Mouse (Mus musculus) common myeloid progenitor, adult 5-6 weeks (primary cell): ENCODE measurements around the gene Rdh8. TPM values are rescaled to one million over a fixed set of nuclear protein-coding genes. Genes with fewer than 3 reads are reported as not detected.
"Not testable (repeated sequence)": the region's sequence is repeated elsewhere in the genome, so short reads cannot be mapped to it uniquely, and the experiment has no call there.

Source experiments
- ATAC-seq: replicated peaks from 2 replicates; pipeline ENCODE4 v1.8.0; 2016; ENCODE audit warnings: low read depth, mild to moderate bottlenecking, moderate TSS enrichment, inconsistent platforms; ENCODE audit not compliant: poor library complexity, severe bottlenecking
- total RNA-seq: library from RNA; stranded (forward); fragments of 200-1000, 187-1606 nt; gene quantifications from 2 replicates; pipeline ENCODE4 v1.2.3, GENCODE M21; 2017

The Rdh8 gene
- total RNA-seq, 1 experiment from 2014 or later = not detected

DNA sequence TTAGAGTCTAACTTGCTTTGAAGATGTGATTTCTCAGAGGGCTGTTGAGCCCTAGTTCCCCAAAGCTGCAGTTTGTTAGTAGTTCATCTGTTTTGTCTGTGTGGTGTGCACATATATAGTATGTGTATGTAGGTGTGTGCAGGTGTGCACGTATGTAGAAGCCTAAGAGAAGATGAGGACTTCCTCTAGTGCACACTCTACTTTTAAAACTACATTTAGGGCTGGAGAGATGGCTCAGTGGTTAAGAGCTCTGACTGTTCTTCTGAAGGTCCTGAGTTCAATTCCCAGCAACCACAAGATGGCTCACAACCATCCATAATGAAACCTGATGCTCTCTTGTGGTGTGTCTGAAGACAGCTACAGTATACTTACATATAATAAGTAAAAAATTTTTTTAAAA lies 16.6 kb downstream of the Rdh8 start:
- no peak for ATAC-seq

DNA sequence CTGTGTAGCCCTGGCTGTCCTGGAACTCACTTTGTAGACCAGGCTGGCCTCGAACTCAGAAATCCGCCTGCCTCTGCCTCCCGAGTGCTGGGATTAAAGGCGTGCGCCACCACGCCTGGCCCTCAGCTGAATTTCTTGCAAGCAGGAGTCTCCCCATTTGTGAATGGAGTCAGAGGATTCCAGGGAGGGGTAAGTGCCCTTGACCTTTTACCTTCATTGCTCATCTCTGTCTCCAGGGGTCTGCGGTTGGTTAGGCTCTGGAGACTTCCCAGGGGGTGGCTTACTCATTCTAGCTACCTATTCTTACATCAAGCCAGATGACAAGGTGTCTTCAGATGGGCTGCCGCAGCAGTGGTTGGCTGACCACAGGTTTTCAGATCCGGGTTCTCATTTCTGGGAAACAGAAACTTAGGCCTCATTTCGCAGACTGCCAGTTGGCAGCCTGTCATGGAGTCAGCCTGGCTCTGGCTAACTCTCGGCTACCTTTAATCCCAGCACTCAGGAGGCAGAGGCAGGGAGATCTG lies 17.2 kb downstream of the Rdh8 start:
- ATAC-seq = not testable (repeated sequence)

DNA sequence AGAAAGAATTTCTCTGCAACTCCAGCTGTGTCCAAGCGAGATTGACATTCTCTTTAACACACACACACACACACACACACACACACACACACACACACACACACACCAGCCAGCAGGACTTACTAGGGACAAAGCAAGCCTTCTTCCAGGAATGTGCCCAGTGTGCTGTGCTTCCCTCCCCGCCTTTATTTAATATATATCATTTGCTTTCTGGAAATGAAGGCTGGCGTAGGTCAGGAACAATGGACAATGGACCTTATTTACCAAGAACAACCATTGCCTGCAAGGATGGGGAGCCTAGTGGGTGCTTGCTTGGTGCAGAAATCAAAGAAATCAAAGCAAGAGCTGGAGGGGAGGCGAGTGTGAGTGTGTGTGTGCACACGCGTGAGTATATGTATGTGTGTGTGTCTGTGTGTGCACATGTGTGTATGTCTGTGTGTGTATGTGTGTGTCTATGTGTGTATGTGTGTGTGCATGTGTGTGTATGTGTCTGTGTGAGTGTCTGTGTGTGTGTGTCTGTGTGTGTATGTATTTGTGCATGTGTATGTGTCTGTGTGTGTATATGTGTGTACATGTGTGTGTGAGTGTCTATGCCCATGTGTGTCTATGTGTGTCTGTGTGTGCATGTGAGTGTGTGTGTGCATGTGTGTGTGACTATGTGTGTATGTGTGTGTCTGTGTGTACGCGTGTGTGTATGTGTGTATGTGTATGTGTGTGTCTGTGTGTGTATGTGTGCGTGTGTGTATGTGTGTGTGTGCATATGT lies 19.1 kb downstream of the Rdh8 start:
- no peak for ATAC-seq

DNA sequence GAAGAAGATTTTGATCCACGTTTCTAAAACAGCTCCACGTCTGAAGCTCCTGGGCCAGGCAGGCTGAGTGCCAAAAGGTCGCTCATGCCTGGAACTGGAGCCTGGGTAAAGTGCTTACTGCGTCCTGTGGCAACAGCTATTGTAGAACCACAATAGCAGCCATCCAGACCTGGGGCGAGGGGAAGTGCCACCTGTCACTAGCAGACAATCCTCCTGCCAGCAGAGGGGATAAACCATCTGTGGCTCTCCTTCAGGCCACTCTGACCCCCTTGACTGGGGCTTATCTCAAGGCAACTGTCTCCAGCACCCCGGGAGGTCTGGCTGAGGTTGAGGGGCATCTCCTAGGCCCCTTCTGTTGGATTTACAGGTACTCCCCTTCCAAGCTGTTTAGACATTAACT lies 20.6 kb downstream of the Rdh8 start:
- no peak for ATAC-seq

DNA sequence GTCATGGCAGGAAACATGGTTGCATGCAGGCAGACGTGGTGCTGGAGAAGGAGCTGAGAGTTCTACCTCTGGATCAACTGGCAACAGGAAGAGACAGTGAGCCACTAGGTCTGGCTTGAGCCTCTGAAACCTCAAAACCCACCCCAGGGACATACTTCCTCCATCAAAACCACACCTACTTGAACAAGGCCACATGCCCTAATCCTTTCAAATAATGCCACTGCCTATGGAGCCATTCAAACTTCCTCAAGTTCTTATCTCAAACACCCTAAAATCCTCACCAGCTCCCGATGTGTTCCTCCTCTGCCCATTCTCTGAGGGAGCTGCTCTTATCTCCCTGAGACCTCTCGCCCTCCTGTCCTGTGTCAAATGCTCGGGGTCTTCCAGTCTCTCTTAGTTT lies 23.9 kb downstream of the Rdh8 start:
- ATAC-seq = no peak

DNA sequence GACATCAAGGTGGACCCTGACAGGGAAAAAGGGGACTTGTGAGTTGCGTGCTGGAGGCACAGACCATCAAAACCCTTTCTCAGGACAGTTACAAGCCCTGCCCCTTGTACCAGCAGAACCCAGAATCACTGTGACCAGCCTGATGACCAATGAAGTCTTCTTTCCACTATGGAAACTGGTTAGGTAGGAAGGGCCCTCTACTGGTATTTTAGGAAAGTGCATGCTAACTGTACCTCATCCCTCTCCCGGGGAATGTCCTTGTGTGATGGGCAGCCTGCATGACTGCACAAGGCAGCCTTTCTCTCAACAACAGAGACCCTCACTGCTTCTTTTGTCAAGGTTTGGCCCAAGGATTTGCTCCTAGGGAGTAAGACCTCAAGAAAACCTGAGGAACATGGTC lies 24.4 kb downstream of the Rdh8 start:
- no peak for ATAC-seq

DNA sequence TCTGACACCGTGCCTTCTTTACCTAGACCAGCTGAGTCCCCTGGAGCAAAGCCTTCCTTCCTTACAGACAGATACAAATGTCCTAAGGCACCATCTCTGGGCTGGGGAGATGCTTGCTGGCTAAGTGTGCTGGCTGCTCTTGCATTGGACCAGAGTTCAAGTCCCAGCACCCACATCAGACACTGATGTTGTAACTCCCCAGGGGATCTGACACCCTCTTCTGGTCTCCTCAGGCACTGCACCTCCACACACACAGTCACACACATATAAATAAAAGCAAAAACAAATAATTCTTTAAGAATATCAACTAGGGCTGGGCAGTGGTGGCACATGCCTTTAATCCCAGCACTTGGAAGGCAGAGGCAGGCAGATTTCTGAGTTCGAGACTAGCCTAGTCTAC lies 31.9 kb downstream of the Rdh8 start:
- no peak for ATAC-seq

DNA sequence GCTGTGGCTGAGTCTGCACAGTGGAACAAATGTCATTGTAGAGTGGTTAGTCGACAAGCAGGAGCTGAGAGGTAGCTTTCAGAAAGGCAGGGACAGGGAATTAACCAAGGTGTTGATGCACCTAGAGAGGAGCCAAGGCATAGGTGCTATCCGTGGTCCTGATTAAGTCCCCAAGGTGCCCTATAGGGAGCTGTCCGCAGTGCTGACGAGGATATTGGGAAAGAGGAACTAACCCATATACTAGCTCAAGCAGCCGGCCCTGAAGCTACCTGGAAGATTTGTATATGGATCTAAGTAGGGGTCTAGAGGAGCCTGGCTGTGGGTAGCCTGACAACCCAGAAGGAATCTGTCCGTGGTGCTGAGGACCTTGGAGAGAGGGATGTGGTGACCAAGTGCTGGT lies 38.8 kb downstream of the Rdh8 start:
- peak; percentile 97 for ATAC-seq

DNA sequence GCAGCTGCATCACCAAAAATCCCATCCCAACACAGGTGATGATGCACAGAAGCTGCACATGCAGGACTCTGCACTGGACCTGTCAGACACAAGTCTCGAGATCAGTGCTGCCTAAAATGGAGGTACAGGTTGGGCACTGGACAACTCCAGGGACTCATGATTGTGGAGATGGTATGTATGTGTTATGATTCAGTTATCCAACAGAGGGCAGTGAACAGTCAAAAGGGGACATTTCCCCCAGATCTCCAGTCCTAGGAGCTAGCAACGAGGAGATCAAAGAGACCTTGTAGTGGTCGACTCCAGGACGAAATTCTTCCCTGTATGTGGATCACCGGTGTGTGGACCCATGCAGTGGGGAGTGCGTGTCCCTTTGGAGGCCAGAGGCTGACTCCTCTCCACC lies 41.6 kb downstream of the Rdh8 start:
- ATAC-seq = no peak

DNA sequence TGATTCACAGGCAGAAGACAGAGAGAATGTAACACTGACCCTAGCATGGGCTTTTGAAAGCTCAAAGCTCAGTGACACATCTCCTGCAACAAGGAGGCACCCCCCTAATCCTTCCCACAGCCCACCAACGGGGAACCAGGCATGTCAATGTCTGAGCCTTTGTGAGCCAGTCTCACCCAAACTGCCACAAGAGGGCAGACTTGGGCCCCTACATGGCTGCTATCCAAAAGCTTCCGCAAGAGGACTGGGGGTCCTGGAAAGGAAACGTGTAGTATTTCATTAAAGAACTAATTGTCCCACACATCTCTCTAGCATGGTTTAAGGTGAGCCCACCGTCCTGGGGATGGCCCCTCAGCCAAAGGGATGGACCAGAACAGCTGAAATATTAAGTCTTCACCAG lies 43.5 kb downstream of the Rdh8 start:
- ATAC-seq = peak; percentile 31; the same call in 1 of the 2 replicates

DNA sequence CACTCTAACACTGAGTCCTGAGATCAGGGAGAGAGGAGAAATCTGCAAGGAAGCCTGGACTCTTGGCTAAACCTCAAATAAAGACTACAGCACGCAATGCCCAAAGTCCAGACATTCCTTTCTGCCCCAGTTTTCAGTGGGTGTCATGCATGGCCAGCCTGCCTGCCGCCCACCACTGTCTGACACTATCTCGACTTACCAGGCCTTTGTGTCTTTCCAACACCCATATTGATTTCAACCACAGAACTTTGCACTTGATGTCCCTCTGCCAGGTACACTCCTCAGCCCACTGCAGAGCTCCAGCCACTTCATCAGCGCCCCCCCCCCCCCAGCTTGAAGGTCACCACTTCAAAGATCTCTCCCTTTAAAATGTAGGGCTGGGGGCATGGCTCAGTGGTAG lies 43.9 kb downstream of the Rdh8 start:
- no peak for ATAC-seq

DNA sequence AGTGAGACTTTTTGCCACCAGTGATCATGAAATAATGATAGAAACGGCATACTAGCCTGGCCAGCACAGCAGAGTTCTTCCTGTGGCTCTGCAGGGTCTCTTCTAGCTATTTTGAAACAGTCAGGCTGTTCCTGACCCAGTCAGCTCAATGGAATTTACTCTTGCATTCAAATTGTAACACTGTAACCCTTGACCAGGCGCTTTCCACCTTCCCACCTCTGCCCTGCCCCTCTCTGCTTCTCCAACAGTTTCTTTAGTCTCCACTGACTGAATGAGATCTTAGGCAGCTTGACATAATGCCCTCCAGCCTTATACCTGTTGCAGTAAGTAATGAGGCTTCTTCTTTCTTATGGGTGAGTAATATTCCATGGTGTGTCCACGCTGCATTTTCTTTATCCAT lies 48.6 kb downstream of the Rdh8 start:
- no peak for ATAC-seq

DNA sequence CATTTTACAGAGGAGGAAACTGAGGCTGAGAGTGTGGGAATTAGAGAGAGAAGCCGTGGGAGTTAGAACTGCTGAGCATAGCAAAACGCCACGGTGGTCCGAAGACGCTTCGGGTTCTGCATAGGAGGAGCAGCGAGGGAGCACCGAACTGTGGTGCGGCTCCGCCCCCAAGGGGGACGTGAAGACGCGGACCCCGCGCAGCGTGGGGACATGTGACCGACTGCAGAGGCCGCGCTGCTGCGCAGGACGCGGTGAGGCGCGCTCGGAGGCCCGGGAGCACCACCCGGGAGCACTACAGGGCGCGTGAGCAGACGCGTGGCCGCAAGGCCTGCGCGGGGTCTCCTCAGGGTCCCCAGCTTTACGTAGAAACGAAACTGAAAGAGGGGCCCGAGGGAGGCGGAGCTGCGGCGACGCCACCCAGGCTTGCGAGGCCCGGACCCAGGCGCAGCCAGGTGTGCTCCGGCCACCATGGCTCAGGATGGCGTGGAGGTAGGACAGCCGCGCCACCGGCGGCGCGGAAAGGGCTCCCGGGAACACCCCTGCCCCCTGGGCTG lies 50.2 kb downstream of the Rdh8 start, which contains the start of gene A230050P20Rik:
Gene A230050P20Rik (plus strand): TSS at position 195 of the 554 bp plus-strand sequence.
- peak; percentile 59 for ATAC-seq

DNA sequence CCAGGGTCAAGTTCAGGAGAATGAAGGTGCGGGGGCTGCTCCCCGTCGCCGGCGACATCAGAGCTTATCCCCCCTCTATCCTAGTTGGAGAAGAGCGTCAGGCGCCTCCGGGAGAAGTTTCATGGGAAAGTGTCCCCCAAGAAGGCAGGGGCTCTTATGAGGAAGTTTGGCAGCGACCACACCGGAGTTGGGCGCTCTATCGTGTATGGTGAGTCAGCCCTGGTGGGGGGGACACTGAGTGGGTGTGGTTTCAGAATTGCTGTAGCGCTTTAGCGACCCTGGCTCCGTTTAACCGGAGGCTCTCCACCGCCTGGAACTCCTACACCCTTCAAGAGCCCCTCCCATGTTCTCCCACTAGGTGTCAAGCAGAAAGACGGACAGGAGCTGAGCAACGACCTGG lies 50.9 kb downstream of the Rdh8 start:
- ATAC-seq = peak; percentile 58

DNA sequence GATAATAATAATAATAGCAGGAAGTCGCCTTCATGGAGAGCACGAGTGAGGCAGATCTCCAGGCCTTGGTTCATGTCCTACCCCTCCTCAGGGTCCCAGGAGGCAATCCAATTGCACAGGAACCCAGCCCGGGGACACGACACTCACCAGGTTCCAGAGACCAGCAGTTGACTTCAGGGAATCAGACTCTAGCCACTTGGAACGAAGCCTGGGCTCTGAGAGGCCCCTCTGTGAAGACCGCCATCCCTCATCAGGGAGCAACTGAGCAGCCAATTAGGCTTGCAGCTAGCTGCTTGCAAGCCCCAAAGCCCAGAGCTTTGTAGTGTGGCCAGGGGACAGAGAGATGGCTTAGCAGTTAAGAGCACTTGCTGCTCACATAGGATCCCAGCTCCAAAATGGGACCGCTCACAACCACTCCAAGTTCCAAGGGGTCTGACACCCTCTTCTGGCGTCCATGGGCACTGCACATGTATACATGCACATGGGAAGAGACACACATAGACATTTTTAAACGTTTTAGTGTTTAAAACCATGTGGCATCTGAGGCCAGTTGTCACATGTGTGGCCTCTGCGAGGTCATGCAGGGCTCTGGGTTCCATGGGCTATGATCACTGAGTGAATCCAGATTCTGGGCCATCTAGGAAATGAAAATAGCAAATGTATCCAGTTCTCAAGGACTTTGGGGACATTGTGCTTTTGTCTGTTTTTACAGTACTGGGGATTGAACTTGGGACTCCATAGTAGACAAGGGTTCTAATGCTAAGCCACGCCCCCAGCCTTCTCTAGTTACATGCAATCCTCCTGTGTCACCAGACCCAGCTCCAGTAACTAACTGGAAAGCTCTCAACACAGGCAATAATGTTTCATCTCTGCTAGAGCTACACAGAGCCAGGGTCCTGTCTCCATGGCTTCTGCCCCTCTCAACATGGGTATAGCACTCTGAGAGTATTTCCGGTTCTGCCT lies 52.2 kb downstream of the Rdh8 start:
- ATAC-seq = no peak

DNA sequence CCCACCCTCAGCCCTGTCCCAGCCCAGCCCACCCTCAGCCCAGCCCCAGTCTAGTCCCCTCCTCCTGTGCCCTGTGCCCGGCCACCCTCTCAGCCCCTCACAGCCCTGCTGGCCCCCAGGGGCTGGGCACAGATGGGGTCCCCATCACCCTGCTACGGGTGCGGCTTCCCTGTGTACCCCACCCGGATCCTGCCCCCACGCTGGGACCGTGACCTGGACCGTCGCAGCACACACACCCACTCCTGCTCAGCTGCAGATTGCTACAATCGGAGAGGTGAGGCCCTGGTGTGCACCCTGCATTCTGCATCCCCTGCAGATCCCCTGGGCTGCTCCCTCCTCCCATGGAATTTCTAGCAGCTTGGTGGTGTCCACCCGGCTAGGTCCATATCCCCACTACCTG lies 54.7 kb downstream of the Rdh8 start:
- ATAC-seq = no peak

DNA sequence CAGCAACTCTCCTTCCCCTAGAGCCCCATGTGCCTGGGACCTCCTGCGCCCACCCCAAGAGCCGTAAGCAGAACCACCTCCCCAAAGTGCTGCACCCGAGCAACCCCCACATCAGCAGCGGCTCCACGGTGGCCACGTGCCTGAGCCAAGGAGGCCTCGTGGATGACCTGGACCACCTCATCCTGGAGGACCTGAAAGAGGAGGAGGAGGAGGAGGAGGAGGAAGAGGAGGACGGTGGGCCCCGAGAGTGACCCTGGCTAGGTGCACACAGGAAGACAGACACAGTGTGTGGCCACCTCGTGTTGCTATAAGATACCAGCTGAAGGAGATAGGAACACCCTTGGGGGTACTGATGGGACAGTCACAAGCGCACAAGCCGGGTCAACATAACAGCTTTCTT lies 55.2 kb downstream of the Rdh8 start:
- ATAC-seq = no peak

DNA sequence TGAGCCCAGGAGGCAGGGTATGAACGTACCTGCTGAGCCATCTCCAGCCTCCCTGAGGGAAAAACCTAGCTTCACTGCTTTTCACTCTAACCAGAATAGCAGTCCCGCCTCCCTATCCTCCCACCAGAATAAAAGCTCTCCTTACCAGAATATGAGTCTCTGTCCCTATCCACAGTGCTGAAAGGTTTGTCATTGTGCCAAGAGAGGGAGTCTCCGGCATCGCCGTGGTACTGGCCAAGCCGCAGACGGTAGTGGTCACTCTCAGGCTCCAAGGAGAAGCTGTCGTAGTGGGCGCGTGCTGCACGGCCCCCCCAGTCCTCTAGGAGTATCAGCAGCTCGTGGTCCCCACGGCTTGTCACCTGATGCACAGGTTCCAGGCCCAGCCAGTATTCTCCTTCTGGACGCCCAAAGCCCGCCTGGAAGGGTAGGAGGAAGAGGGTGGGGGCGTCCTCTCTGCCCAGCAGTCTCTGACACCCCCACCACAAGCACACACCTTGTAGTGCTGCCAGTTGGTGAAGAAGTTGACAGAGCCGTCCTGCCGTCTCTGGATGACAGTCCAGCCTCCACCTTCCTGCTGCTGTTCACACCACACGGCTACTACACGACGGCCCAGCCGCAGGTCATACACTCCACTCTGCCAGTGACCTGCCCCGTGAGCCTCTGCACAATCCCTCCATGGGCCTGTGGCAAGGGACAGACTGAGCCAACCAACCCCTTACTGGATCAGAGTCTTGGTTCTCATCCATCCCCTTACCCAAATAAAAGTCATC lies 56.9 kb downstream of the Rdh8 start:
- no peak for ATAC-seq
